Mouse (Mus musculus) stomach, postnatal 0 days (tissue): Measurements from ENCODE around the gene Tectb.

ENCODE experiments used
- CTCF ChIP-seq: IDR thresholded peaks from 2 replicates; pipeline ENCODE4 v1.5.1; 2016; ENCODE audit warnings: antibody characterized with exemption, low read depth, mild to moderate bottlenecking, moderate library complexity
- EP300 ChIP-seq: optimal IDR thresholded peaks from 2 replicates; pipeline ENCODE3; 2016; ENCODE audit warnings: antibody characterized with exemption

- TF ChIP-seq CTCF (no peak), EP300 (no peak)
Measured at GRCm38 (mm10) chr19:55209084-55209483, 28.6 kb downstream of the Tectb start.
